Mouse (Mus musculus) intestine, postnatal 0 days (tissue): Measurements from ENCODE around the gene Sertad2. TPM values are rescaled to one million over a fixed set of nuclear protein-coding genes. Genes with fewer than 3 reads are reported as not detected.

ENCODE experiments used
- ATAC-seq: fragments of 200-750 bp; cut with Nextera tagmentation; 2 replicates; pipeline ENCODE4 v1.8.0; 2017; ENCODE audit warnings: mild to moderate bottlenecking, moderate TSS enrichment, moderate library complexity
- H3K27ac ChIP-seq: fragments of 300-500 bp; sonication (generic); 2 replicates; pipeline ENCODE4 v1.5.1; 2014; ENCODE audit warnings: mild to moderate bottlenecking, low read depth, low read length, moderate library complexity
- H3K27me3 ChIP-seq: fragments of 300-500 bp; sonication (generic); replicated peaks from 2 replicates; pipeline ENCODE4 v1.6.1; 2014; ENCODE audit warnings: low read length, mixed read lengths; ENCODE audit not compliant: control insufficient read depth, insufficient read depth
- H3K36me3 ChIP-seq: fragments of 300-500 bp; sonication (generic); 2 replicates; pipeline ENCODE4 v1.6.1; 2014; ENCODE audit warnings: mild to moderate bottlenecking, moderate library complexity; ENCODE audit not compliant: control insufficient read depth, insufficient read depth
- H3K4me1 ChIP-seq: fragments of 300-500 bp; sonication (generic); replicated peaks from 2 replicates; pipeline ENCODE4 v1.6.1; 2014; ENCODE audit warnings: antibody characterized with exemption, low read length, mixed read lengths; ENCODE audit not compliant: control insufficient read depth, insufficient read depth
- H3K4me2 ChIP-seq: fragments of 300-500 bp; sonication (generic); replicated peaks from 2 replicates; pipeline ENCODE4 v1.6.1; 2014; ENCODE audit warnings: low read depth, mild to moderate bottlenecking, moderate library complexity
- H3K4me3 ChIP-seq: fragments of 300-500 bp; sonication (generic); 2 replicates; pipeline ENCODE4 v1.5.1; 2014; ENCODE audit warnings: low read depth, low read length
- H3K9ac ChIP-seq: fragments of 300-500 bp; sonication (generic); 2 replicates; pipeline ENCODE4 v1.6.1; 2014; ENCODE audit warnings: mild to moderate bottlenecking, low read depth, low read length
- H3K9me3 ChIP-seq: fragments of 300-500 bp; sonication (generic); 2 replicates; pipeline ENCODE4 v1.6.1; 2016; ENCODE audit warnings: mixed run types; ENCODE audit not compliant: control insufficient read depth
- CTCF ChIP-seq: sonication (generic); IDR thresholded peaks from 2 replicates; pipeline ENCODE4 v1.5.1; 2016; ENCODE audit warnings: low read depth, mild to moderate bottlenecking, control low read depth, antibody characterized with exemption, moderate library complexity
- WGBS: fragments of 180-500 bp; shearing (Covaris S2); extraction: QIAGEN DNeasy Blood & Tissue Kit; methylation state at CpG from one replicate; pipeline ENCODE4 v1.1.7; 2014; 5-methylcytosine and 5-hydroxymethylcytosine counted together
- polyA plus RNA-seq: library from polyadenylated mRNA; unstranded; fragments of >200 nt; fragmentation: Nextera tagmentation; extraction: Ambion mirVana; gene quantifications from 2 replicates; pipeline ENCODE4 v1.2.1, GENCODE M21; 2015

Gene Sertad2
- 38.2 and 40.3 TPM in 2 replicates for polyA plus RNA-seq

DNA sequence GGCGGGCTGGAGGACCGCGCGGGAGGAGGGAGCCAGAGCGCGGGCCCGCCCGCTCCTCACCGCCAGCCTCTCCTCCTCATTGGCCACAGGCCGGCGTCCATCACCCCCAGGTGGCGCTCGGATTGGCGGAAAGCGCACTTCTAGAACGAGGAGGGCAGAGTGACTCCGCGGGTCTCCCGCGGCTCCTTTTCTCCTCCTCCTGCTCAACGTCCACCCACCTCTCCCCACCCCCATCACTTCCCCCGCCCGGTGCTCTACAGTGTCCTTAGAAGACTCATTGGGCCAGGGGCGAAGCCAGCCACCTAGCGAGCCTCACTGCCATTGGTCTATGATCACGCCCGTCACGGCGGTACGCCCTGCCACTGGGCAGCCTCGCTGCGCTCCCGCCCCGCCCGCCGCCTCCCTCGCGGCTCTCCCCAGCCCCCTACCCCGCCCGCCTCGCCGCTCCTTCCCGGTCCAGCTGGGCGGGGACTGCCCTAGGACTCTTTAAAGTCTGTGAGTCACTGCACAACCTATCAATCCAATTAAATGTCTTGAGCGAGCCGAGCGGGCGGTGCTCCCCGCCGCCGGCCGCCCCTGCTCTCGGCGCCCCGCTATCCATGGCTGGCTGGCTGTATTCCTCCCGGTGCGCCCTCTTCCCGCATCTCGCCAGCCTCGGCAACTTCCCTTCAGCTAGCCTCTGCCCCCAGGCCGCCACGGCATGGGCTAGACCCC, at the start of gene Sertad2:
Sertad2 (plus strand) TSS at position 515 of the 714 bp plus-strand sequence.
- Histone ChIP-seq H3K4me3 (peak within 1 kb of the TSS; percentile 78), H3K27me3 (no peaks in the 10 kb centered on the region), H3K9me3 (no peaks in the 10 kb centered on the region), H3K4me2 (peak within 1 kb of the TSS; percentile 96), H3K27ac (peak within 1 kb of the TSS; percentile 73), H3K4me1 (0 out of 2 replicates have a peak, but pooled peaks cover 3% of the 10 kb centered on the region), H3K36me3 (no peaks in the 10 kb centered on the region), H3K9ac (peak within 1 kb of the TSS; percentile 69)
- peak; percentile 47 for TF ChIP-seq CTCF
- under 1% methylated on average over 59 of the region's 62 CpGs for WGBS
- ATAC-seq: peak; percentile 99

DNA sequence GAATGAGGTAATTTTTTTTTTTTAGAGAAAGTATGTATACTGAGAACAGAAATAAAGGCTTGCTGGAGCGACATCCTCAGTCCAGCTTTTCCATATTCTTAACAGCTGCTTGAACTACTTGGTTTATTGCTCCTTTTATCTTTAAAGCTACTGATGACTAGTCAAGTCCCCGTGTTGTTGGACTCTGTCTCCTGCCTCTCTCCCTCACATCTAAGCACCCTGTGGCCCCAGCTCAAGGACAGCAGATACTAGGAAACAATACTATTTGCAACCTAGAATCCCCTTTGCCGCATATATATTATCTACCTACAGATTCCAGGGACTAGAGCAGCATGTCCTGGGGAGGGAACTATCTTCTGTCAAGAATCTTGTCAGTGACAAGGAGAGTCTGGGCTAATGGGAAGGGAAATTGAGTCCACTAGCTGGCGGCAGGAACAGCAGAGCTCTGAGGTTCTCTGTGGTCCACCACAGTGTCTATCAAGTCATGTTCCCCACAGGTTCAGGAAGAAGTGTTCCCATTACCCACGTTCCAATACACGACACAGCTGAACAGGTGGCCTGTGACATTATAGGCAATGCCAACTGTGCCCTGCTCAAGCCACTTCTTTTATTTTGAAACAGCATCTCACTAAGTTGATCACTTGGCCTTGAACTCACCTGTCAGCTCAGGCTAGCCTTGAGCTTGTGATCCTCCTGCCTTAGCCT, 49.0 kb upstream of the Sertad2 start:
- Histone ChIP-seq H3K9ac (no peak overlapping the region), H3K36me3 (no peaks in the 10 kb centered on the region), H3K4me2 (no peak overlapping the region), H3K4me1 (peaks cover 4% of the 10 kb centered on the region; the same call in 1 of the 2 replicates), H3K4me3 (no peak overlapping the region), H3K27ac (peak overlapping the region; percentile 77), H3K27me3 (no peaks in the 10 kb centered on the region), H3K9me3 (no peaks in the 10 kb centered on the region)
- peak; percentile 88 for ATAC-seq
- no peak for TF ChIP-seq CTCF
- WGBS: 39% methylated on average over 6 of the region's 6 CpGs

DNA sequence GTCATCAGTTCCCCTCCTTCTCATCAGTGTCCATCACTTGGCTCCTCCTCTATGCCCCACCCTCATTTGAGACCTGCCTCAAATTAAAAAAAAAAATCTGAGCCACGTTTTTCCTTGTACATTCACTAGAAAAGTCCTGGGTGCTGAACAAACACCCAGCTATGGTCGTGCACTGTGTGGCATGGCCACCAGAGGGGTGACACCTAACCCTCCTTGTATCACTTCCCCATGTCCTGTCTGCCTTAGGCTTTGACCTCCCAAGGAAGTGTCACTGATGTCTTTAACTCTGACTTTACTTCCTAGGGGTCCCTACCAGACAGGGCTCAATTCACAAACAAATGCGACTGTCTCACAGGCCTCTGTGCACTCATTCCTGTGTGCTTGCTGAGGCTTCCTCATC, 42.5 kb upstream of the Sertad2 start:
- Histone ChIP-seq H3K9ac (no peak overlapping the region), H3K27ac (no peak overlapping the region)

DNA sequence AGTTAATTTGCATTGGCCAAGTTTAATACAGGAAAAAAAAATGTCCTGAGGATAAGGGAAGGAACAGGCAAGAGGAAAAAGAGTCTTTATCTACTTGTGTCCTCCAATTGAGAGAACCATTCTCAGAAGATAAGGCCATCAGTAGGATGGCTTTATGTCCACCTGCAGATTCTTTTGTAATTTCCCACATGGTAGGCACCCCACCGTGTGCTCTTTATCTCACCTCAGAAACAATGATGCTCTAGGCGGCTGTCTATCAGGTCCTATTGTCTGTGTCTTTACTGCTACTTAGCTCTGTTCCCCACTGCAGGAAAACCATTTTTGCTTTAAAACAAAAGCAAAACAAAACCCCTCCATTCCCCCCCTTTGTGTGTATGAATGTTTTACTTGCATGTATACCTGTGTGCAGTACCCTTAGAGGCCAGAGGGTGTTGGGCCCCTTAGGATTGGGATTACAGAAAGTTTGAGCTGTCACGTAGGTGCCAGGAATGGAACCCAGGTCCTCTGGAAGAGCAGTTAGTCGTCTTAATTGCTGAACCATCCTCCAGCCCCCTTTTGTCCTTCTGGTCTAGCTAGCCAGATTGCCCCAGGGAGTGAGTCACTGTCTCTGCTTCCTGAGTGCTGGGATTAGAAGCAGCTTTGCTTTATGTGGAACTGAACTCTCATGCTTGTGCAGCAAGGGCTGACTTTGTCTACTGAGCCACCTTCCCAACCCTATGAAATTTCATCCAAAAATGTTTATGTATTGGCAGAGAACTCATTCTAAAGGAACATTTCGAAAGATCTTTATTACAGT, 41.7 kb upstream of the Sertad2 start:
- Histone ChIP-seq H3K4me3 (no peak overlapping the region), H3K4me2 (no peak overlapping the region), H3K27ac (no peak overlapping the region), H3K36me3 (no peaks in the 10 kb centered on the region), H3K4me1 (no peaks in the 10 kb centered on the region), H3K9me3 (no peaks in the 10 kb centered on the region), H3K27me3 (no peaks in the 10 kb centered on the region), H3K9ac (no peak overlapping the region)
- no peak for TF ChIP-seq CTCF
- 74% methylated on average over 5 of the region's 5 CpGs for WGBS
- no peak for ATAC-seq

More for the DNA sequence above, 42.5 kb upstream of the Sertad2 start:
- H3K36me3 ChIP-seq: no peaks in the 10 kb centered on the region
- H3K9me3 ChIP-seq: no peaks in the 10 kb centered on the region
- peak; percentile 55 for TF ChIP-seq CTCF
- H3K27me3 ChIP-seq: no peaks in the 10 kb centered on the region
- ATAC-seq: no peak
- WGBS: 41% methylated on average over 3 of the region's 3 CpGs
- H3K4me2 ChIP-seq: no peak overlapping the region
- no peak overlapping the region for H3K4me3 ChIP-seq
- H3K4me1 ChIP-seq: no peaks in the 10 kb centered on the region

DNA sequence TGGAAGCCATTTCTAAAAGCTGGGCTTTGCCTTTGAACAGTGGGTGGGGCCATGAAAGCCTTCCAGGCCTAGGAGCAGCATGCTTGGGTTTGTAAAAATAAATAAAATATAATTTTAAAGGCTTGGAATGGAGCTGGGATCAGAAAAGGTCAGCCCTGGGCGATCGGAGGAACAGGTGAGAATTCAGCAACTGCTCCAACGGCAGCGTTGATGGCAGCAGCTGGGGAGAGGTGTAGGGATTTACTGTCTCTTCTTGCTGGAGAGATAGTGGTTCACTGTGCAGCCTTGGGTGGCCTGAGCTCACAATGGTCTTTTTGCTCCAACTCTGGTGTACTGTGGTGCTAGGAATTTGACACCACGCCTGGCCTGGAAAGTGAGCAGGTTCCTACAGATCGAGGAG, 29.5 kb upstream of the Sertad2 start:
- WGBS: 92% methylated on average over 6 of the region's 6 CpGs
- H3K27me3 ChIP-seq: no peaks in the 10 kb centered on the region
- no peak overlapping the region for H3K4me3 ChIP-seq
- no peak overlapping the region for H3K27ac ChIP-seq
- H3K36me3 ChIP-seq: no peaks in the 10 kb centered on the region
- no peak overlapping the region for H3K9ac ChIP-seq
- H3K9me3 ChIP-seq: no peaks in the 10 kb centered on the region
- H3K4me1 ChIP-seq: no peaks in the 10 kb centered on the region
- no peak for ATAC-seq
- no peak for TF ChIP-seq CTCF
- H3K4me2 ChIP-seq: no peak overlapping the region

DNA sequence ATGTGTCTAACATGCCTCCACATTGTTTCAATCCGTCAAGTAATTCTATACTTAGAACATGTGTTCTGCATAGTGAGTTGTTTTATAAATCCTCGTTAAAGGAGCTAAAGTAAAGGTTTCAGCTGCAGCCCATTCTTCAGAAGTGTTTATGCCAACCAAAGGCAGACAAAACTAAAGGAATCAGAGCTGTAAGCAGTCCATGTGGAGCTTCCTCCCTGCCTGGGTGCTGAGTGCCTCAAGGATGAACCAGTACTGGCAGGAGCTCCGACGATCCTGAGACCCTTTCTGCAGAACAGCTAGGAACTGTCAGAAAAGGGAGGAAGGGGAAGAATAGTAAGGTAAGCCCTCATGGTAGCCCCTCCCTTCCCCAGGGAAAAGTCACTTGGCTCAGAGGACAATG, 28.3 kb upstream of the Sertad2 start:
- no peak for ATAC-seq
- no peak overlapping the region for H3K9ac ChIP-seq
- no peaks in the 10 kb centered on the region for H3K4me1 ChIP-seq
- no peak for TF ChIP-seq CTCF
- H3K36me3 ChIP-seq: no peaks in the 10 kb centered on the region
- no peaks in the 10 kb centered on the region for H3K27me3 ChIP-seq
- H3K4me3 ChIP-seq: no peak overlapping the region
- H3K4me2 ChIP-seq: no peak overlapping the region
- WGBS: 65% methylated on average over 4 of the region's 4 CpGs
- H3K9me3 ChIP-seq: no peaks in the 10 kb centered on the region
- H3K27ac ChIP-seq: no peak overlapping the region
